Mouse (Mus musculus): ENCODE measurements around the gene Prpf6.

Gene Prpf6

DNA sequence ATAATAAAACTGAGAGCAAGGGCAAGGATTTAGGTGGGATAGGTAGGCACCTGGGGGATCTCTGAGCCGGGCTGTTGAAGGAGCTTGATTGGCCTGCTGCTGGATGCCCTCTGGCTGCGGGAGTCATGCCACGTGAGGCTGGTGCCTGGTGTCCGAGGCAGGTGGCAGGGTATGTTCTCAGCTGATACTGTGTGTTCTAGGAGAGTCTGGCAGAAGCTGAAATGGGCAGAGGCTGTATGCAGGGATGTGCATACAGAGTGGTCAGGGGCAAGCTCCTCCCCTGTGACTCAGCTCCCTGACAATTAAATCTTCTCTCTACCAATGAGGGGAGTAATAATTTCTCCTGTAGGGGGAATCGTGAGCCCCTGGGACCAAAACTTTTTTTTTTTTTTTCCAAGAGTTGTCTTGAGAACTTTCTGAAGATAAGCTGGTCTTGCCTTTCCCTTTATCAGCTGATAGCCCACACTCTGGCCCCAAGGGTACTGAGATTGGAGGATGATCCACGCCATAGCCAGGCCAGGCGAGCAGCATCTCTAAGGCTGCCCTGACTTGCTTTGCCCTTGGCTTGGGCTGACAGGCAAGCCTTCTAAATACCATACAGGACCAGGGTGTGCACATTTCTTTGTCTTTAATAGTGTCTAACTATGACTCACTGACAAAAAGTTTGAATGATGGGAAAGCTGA, 5.9 kb downstream of the Prpf6 start:
- DNase-seq: no peak

DNA sequence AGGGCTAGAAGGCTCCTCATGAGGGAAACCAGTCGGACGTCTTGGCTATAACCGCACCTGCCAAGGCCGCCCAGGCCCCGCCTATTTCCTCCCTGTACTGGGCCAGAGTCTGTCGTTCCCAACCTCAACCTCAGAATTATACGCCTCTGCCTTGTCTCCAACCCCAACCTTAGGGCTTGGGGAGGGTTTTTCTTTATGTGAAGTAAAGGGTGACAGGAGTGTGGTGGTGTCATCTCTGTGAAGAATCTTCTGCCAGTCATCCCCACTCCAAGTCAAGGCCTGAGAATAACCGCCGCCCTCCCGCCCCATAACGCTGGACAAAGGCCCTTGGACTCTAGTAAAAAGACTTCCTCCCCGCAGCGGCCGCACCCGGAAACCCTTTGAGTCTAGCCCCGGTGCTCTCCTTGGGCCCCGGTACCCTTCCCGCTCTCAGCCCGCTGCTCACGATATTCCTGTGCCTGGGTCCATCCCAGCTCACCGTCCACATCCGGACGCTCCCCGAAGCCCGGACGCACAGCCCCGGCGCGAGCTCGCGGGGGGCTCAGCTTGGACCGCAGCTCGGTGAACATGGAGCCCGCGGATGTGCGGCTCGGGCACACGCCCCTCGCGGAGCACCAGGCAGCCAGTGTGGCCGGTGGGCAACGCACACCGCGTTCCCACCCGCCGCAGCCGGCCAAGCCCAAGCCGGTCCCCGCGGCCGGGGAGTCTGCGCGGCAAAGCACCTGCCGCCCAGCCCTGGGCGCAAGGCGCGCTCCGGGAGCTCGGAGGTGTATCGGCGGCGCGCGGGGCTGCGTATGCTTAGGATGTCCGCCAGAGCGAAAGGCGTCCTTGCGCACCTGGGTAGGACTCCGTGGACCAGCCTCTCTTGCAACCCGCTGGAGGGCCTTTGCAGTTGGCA, 7.0 kb downstream of the Prpf6 start, which contains the start of gene Samd10:
Gene Samd10, minus strand, starts transcription at position 759 of the 898 bp plus-strand sequence.
- peak; percentile 72 for DNase-seq

DNA sequence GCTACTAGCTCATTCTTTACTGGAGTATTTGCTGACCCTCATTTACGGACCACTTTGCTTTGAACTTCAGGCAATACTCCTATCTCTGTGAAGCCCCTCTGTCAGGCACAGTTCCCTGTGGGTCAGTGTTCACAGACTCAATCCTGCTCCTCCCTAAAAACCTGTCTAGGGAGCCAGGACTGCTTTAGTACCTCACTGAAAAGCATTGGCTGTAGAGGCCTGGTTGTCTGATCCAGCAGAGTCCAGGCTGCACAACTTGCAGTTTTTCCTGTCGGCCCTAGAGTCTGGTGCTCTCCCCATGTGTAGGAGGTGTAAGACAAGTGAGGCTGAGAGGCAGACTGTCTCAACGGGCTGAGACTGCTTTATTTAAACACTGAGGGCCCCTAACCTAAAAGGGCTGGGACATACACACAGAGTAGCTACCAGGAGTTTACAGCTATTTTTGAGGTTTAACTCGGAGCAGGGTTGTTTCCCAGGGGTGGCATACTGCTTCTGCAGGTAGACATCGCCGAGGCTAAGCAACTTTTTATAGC, 8.6 kb downstream of the Prpf6 start:
- DNase-seq: no peak

DNA sequence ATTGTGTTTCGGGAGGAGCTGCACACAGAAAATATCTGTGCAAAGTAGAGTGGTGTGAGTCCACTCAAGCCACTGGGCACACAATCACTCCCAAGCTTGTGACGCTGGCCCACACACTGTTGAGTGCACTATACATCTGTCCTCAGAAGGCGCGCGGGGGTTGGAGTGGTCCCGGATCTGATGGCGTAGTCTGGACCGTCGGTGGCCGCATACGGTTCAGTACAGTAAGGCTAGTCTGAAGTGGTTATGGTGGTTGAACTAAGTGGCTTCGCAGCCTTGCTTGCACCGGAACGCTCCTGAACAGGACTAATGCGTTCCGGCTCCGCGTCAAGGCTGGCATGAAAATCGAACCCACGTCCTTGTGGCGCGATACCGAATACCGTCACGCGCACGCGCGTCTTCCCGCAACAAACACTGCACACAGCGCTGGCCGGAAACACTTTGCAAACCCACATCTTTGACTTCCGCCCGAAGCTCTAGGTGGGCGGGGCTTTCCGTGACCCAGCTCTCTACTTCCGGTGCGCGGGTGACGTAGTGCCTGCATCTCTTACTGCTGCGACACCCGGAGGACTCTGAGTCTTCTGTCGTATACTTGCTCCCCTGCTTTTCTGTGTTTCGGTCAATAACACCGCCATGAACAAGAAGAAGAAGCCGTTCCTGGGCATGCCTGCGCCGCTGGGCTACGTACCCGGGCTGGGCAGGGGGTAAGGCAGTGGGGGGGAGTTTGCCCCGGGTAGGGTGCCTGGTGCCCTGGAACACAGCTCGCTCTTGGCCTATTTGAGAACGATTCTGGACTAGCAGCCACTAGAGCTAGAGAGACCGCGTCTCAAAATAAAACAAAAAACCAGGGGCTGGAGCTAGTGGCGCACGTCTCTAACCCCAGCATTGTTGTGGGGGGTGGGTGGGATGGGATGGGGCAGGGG, 9.4 kb downstream of the Prpf6 start:
- DNase-seq: peak; percentile 97

DNA sequence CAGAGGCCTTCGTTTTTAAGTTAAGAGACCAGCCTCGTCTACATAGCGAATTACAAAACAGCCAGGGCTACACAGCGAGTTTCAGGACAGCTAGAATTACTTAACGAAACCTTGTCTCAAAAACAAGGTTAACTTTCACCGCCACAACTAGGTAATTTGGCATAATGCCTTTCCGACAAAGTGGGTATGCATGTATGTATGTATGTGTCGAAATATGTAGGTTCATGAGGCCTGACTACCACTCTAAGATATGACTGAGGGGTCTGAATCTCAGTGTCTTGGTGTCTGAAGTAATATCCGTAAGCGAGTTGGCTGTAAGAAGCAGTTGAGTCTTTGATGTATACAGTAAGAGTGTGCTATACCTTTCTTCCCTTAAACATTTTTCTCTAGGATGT, 10.1 kb downstream of the Prpf6 start:
- DNase-seq: no peak

DNA sequence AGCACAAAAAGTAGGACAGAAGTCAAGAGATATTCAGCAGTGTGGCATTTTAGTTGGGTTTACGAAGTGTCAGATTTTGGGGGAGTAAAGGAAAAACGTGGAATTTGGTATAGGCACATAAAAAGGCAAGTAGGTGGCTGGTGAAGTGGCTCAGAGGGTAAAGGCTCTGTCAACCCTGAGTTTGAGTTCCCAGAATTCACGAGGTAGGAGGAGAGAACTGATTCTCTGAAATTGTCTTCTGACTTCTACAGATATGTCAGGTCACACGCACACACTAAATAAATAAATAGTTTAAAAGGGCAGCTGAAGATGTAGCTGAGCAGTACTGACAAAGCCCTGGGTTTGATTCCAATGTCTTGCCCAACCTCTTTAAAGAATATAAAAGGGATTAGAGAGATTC, 10.7 kb downstream of the Prpf6 start:
- no peak for DNase-seq

DNA sequence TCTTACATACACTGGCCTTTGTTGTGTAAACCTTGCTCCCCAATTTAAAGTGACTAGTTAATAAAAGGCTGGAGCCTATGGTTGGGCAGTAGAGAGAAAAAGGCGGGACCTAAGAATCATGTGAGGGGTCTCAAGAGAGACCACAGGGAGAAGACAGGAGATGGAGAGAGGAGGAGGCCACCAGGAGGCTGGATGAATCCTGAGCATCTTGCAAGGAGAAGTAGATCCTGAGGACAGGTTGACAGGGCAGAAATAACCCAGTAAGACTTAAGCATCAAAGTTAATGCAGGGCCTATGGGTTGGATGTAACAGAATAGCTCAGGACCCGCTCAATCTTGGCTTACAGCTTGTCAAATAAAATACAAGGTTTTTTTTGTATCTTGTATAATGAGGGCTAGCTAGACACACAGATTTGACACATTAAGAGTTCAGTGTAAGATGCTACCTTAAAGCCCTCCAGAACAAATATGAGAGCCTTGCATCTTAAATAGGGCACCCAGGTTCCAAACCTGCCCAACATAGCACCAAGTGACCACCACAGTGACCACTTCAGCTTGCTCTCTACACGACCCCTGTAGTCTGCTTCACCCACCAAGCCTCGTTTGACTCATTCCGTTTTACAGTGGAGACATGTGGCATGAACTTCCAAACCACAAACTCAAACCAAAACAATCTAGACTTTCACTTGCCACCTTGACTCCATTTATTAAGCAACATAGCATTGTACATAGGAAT, 27.3 kb downstream of the Prpf6 start:
- DNase-seq: no peak

DNA sequence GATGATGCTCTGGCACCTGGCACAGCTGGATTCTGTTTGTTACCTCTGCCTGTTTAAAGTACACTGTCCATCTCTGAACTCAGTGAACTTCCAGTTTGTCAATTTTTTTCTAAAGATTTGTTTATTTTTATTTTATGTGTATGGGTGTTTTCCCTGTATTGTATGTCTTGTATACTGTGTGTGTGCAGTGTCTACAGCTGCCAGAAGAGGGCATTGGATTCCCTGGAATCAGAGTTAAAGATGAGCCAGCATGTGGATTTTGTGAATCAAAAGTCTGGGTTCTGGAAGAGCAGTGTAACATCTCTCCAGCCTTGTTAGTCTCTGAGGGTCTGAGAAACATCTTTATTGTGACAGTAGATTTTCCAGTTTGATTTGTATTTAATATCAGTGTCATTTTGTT, 31.7 kb downstream of the Prpf6 start:
- DNase-seq: peak; percentile 38

DNA sequence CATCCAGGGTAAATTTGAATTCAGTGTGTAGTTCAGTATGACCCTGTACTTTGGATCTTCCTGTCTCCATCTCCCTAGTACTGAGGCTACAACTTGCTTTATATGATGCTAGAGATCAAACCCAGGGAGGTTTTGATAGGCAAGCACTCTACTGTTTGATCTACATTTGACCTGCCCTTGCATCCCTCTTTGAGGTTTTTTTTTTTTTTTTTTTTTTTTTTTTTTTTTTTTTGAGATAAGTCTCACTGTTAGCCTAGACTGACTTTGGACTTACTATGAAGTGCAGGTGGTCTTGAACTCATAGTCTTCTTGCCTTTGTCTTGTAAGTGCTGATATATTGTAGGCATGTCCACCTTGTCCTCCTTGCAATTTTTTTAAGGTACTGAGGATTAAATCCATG, 36.8 kb downstream of the Prpf6 start:
- no peak for DNase-seq

DNA sequence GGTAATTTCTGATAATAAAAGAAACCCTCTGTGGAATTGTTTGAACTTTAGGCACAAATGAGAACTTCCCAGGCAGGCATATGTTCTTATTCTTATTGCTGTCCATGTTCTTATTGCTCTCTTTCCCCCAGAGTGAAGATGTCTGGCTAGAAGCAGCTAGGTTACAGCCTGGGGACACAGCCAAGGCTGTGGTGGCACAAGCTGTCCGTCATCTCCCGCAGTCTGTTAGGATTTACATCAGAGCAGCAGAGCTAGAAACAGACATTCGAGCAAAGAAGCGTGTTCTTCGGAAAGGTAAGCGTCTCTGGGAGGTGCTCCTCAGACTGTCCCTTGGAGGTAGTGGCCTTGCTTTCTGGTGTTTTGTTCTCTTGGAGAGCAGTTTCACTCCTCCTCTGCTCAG, 41.0 kb downstream of the Prpf6 start:
- DNase-seq: no peak

DNA sequence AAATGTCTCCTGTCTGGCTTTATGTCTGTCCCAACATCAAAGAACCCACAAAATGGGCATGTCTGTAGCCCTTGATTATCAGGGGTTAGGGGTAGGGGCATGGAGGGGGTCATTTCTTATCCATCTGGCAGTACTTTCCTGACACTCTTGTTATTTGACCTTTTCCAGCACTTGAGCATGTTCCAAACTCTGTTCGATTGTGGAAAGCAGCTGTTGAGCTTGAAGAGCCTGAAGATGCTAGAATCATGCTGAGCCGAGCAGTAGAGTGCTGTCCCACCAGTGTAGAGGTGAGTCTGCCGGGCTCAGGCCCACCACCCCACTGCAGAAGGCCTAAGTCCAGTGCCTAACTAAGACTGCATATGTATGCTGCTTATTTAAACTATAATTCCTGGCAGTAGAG, 44.2 kb downstream of the Prpf6 start:
- no peak for DNase-seq

DNA sequence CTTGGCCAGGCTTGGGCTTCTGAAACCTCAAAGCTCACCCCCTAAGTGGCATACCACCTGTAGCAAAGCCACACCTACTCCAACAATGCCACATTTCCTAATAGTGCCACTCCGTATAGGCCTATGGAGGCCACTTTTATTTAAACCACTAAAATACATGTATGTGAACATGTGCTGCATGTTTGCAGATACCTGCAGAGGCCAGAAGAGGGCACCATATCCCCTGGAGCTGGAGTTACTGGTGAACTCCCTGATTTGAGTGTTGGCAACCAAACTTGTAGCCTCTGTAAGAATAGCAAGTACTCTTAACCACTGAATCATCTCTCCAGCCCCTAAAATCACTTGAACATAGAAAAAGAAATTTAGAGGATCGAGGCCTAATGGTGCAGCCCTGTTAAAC, 52.7 kb downstream of the Prpf6 start:
- DNase-seq: peak; percentile 38

DNA sequence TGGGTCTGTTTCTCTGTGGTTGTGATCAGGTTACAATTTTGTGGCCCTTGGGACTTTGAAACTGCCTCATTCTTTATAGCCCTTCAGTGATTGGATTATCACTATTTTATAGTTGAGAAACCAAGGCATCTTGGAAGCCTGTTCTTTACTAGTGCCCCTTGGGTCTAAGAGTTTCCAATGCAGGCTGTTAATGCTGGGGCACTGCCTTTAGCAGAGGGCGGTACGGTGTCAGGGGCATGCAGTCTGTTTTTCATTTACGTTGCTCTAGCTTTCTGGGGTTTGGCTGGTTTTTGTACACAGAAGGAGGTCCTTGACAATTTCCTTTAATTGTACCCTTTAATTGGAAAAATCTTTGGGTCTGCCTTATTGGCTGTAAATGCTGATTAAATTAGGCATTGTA, 54.0 kb downstream of the Prpf6 start:
- no peak for DNase-seq

DNA sequence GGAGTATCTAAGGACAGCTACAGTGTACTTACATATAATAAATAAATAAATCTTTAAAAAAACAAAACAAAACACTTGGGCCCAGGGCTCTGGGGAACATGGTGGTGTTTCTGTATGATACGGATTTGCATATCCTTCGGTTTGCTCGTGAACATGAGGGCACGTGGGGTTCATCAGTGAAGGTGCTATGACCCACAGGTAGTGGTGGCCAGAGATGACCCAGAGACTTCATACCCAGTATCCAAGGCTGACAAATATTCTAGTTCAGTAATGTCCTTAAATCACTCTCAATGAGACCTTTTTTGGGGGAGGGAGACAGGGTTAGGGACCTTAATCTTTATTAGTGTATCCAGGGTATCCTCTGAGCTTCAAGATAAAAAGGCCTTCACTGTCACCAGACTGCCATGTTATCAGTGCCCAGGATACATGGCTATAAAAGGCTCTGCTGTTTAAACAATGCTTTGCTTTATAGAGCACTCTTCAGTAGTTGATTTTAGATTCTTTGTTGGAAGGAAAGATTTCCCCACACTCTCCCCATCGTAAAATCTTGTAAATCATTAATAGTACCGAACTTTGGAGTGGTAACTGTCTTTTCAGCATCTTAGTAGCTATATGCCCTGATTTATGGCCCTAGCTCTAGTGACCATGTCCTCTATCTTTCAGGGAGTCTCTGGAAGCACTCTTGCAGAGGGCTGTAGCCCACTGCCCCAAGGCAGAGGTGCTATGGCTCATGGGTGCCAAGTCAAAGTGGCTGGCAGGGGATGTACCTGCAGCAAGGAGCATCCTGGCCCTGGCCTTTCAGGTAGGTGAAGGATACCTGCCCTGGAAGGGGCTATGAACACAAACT, 55.2 kb downstream of the Prpf6 start:
- no peak for DNase-seq

DNA sequence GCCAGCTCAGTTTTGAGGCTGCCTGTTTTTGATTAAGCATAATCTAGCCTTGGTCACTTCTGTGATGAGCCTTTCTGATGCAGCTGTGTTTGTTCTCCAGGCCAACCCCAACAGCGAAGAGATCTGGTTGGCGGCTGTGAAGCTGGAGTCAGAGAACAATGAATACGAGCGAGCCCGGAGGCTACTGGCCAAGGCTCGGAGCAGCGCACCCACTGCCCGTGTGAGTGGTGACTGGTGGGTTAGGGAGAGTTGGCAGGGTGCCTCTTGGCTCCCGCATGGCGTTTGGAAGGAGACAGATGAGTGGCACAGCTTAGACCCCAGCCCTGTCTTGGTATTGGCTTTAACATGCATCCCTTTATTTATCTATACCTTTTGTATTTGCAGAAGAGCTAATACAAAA, 57.3 kb downstream of the Prpf6 start:
- DNase-seq: no peak

DNA sequence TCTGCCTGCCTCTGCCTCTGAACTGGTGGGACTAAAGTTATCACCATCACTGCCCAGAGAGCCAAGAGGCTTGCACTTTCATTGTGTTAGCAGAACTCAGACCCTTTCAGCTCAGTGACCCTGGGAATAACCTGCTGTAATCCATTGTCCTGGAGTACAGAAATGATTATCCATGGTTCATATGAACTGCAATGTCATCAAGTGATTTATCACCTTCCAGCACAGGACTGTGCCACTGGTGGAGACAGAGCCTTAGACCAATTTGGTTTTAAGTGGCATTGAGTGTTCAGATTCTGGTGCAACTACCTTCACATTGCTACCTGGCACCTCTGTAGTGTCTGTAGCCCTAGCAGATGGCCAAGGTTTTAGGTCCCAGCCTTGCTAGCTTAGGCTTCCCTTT, 61.4 kb downstream of the Prpf6 start:
- DNase-seq: no peak

DNA sequence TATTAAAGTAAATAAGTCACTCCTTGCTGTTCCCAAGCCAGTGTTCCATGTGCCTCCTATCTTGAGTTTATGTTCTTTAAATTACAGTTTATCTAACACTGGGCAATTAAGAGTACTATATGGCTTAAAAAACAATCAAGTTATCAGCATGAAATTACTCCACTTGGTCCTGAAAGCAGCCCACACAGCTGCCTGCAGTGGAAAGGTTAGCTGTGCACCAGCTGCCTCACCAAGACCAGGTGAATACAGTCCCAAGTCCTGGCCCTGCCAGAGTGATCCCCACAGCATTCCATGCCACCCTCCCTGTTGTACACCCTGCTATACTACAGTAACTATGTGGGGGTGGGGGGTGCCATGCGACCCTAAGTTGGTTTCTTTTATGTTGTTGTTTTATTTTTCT, 61.9 kb downstream of the Prpf6 start:
- no peak for DNase-seq

DNA sequence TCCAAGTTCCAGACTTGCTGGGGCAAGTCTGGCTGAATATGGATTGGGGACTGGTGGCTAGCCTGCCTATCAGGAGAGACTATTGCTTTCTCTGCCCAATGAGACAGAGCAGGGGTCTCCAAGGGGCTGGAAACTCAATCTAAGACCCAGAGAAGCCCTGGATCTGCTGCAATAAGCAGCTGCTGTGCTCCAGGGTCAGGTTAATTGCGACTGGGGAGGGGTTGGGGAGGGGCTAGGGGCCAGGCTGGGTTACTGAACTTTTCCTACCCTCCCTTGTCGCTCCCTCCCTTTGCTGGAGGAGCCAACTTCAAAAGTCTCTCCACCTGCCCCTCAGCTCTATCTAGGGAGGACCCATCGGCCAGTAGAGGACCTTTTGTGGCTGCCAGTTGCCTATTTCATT, 65.1 kb downstream of the Prpf6 start, which contains the start of gene Gm29797:
Gene Gm29797, plus strand, starts transcription at position 301 of the 400 bp plus-strand sequence.
- DNase-seq: no peak

DNA sequence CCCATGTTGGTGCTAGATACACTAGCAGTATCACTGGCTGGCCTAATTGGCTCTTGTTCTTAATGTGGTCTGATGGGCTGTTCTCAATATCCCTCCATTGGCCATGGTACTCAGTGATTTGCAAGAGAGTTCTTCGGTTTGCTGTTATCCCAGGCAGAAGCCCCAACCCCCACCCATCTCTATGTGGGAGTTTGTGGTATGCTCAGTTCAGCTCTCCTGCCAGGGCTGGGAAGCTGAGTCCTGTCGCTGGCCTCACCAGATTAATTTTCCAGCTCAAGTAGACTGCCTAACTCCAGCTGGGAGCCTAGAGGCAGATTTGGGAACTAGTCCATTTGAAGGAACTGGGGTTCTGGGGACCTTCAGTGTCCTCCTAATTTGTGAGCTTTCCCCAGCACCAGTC, 65.8 kb downstream of the Prpf6 start:
- DNase-seq: no peak

DNA sequence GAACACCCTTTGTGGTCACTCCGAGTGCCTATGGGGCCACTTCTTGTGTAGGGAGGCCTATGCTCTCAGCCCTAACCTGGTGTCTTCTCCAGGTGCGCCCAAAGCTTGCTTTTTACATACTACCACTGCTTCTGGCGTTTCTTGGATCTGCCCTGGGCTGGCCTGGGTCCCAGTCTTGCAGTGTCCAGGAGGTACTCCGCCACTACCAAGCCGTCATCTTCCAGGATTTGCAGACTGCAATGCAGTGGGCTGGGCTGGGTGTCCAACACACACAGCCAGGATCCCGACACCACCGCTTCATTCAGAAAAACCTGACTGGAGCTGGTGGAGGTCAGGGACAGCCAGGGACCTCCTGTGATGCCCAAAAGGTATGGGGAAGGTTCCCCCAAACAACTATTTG, 66.9 kb downstream of the Prpf6 start:
- no peak for DNase-seq

DNA sequence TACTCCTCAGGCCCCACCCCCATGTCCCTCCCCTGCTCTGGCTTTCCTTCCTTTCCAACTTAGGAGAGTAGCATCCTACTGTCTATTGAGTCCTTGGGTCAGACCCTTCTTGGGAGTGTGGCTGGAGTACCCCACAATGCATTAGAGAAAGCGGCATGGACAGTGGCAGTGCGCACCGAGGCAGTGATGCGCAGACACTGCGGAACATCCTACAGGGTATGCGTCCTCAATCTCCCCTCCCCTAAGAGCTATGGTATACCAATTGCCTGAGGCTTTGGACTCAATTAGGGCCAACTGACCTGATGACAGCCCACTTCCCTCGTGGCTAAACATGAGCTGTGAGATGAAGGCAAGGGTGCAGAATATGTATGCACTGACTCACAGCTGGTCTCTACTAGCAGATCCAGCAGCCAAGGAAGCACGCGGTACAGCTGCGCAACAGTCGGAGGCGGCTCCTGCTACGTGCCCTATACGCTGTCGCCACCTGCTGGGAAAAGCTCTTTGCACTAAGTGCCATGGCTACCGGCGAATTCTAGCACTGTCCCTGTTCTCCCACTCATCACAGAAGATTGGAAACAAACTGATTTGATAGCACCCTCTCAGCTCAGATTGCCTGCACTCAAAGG, 67.4 kb downstream of the Prpf6 start:
- DNase-seq: peak; percentile 72
